Comparison of ENCODE assay signal across 9 mouse cellular contexts in the genomic region with DNA sequence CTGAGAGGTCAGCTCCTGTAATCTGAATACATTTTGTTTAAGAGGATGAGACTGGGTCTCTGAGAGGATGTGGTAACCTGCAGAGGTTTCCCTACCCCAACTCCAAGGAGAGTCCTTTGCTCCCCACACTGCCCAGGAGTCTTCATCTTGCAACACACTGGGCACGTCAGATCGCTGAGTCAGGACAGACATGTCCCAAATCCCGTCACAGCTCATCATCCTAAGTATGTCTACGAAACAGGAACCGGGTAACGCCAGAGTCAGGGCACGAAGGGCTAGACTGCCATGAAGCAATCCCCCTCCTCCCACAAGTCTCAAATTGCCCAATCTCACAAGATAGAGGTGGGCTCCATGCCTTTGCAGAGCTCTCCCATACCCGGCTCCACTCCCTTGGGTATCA. TPM values are rescaled to one million over a fixed set of nuclear protein-coding genes. Genes with fewer than 3 reads are reported as not detected.
DNase-seq lines count a peak whose midpoint lies in the region; ATAC-seq and TF ChIP-seq lines count a peak whose summit lies in the region.
"Had no signal": no experiment of that assay in that cellular context is flagged by ENCODE, and none has a peak within 500 bp of the region (broad histone marks: within the 10 kb centered on the region; RNA-seq: fewer than 3 reads in every experiment).

No protein-coding gene starts in this region.

- H3K27me3 ChIP-seq in hindbrain, embryonic 14.5 days (ENCODE audit: control insufficient read depth, insufficient read depth, low read length) = no peaks in the 10 kb centered on the region
- H3K27me3 ChIP-seq in hindbrain, embryonic 10.5 days (ENCODE audit: insufficient read depth, poor library complexity, severe bottlenecking) = no peaks in the 10 kb centered on the region
- no peaks in the 10 kb centered on the region for H3K27me3 ChIP-seq in midbrain, embryonic 16.5 days (ENCODE audit: control insufficient read depth, insufficient read depth, low read depth, low read length)
- H3K27me3 ChIP-seq in midbrain, embryonic 11.5 days (ENCODE audit: control insufficient read depth, insufficient read depth, low read length) = no peaks in the 10 kb centered on the region
- no peaks in the 10 kb centered on the region for H3K27me3 ChIP-seq in lung, postnatal 0 days (replicated peaks; ENCODE audit: insufficient read depth, low read length)

- H3K36me3 ChIP-seq in hindbrain, embryonic 14.5 days (replicated peaks; ENCODE audit: control insufficient read depth, insufficient read depth) = peaks cover 46% of the 10 kb centered on the region
- peaks cover 46% of the 10 kb centered on the region for H3K36me3 ChIP-seq in hindbrain, embryonic 10.5 days
- peaks cover 34% of the 10 kb centered on the region for H3K36me3 ChIP-seq in midbrain, embryonic 16.5 days (ENCODE audit: control insufficient read depth, insufficient read depth, low read length)
- H3K36me3 ChIP-seq in midbrain, embryonic 11.5 days (ENCODE audit: control insufficient read depth, insufficient read depth, low read length) = peaks cover 7% of the 10 kb centered on the region; the same call in 1 of the 2 replicates
- H3K36me3 ChIP-seq in lung, postnatal 0 days (ENCODE audit: insufficient read depth, low read length) = peaks cover 32% of the 10 kb centered on the region; the same call in 1 of the 2 replicates

- no peak overlapping the region for H3K4me3 ChIP-seq in hindbrain, embryonic 14.5 days (replicated peaks; ENCODE audit: low read length)
- H3K4me3 ChIP-seq in hindbrain, embryonic 10.5 days = no peak overlapping the region
- H3K4me3 ChIP-seq in midbrain, embryonic 16.5 days (ENCODE audit: low read depth, low read length) = no peak overlapping the region
- H3K4me3 ChIP-seq in midbrain, embryonic 11.5 days (ENCODE audit: low read depth, low read length) = no peak overlapping the region
- no peak overlapping the region for H3K4me3 ChIP-seq in lung, postnatal 0 days (ENCODE audit: low read depth, low read length)

- TF ChIP-seq EP300 in lung, postnatal 0 days (IDR thresholded peaks at IDR 0.05) = no peak

- WGBS in hindbrain, embryonic 14.5 days = 91% methylated on average over 8 of the region's 8 CpGs
- WGBS in hindbrain, embryonic 10.5 days = 87% methylated on average over 8 of the region's 8 CpGs
- WGBS in midbrain, embryonic 16.5 days = 92% methylated on average over 8 of the region's 8 CpGs
- WGBS in midbrain, embryonic 11.5 days = 86% methylated on average over 8 of the region's 8 CpGs
- 69% methylated on average over 8 of the region's 8 CpGs for WGBS in lung, postnatal 0 days

- peak overlapping the region; percentile 81; the same call in 1 of the 2 replicates for H3K4me2 ChIP-seq in hindbrain, embryonic 14.5 days (replicated peaks)
- peak overlapping the region; percentile 85; the same call in 1 of the 2 replicates for H3K4me2 ChIP-seq in midbrain, embryonic 16.5 days (ENCODE audit: low read length)
- H3K4me2 ChIP-seq in midbrain, embryonic 11.5 days = no peak overlapping the region
- peak overlapping the region; percentile 71; the same call in 1 of the 2 replicates for H3K4me2 ChIP-seq in lung, postnatal 0 days (replicated peaks; ENCODE audit: low read depth, low read length)

- no peak overlapping the region for H3K9ac ChIP-seq in hindbrain, embryonic 14.5 days
- no peak overlapping the region for H3K9ac ChIP-seq in midbrain, embryonic 16.5 days (ENCODE audit: low read depth, low read length)
- H3K9ac ChIP-seq in midbrain, embryonic 11.5 days (ENCODE audit: low read length) = no peak overlapping the region
- H3K9ac ChIP-seq in lung, postnatal 0 days (replicated peaks; ENCODE audit: low read depth) = no peak overlapping the region

- no peak for DNase-seq in hindbrain, embryonic 14.5 days (ENCODE audit: low spot score)
- DNase-seq in hindbrain, embryonic 10.5 days (ENCODE audit: low spot score) = no peak
- no peak for DNase-seq in midbrain, embryonic 11.5 days (ENCODE audit: low spot score, missing footprints)
- DNase-seq in lung, postnatal 0 days (ENCODE audit: low spot score) = peak; percentile 57
- DNase-seq in thymus, postnatal 25 days = no peak
- DNase-seq in cerebellum, postnatal 4 days (ENCODE audit: low spot score in 2 of 2) = no peak
- DNase-seq: adrenal gland, postnatal 36 days had no signal

- no peak for ATAC-seq in hindbrain, embryonic 14.5 days (ENCODE audit: low FRiP score)
- no peak for ATAC-seq in midbrain, embryonic 16.5 days
- ATAC-seq in midbrain, embryonic 11.5 days (ENCODE audit: low FRiP score) = no peak
- ATAC-seq in lung, postnatal 0 days = no peak
- no peak for ATAC-seq in frontal cortex, adult (ENCODE audit: low TSS enrichment)

- no peaks in the 10 kb centered on the region for H3K9me3 ChIP-seq in hindbrain, embryonic 14.5 days (ENCODE audit: control insufficient read depth, low read length)
- no peaks in the 10 kb centered on the region for H3K9me3 ChIP-seq in hindbrain, embryonic 10.5 days
- no peaks in the 10 kb centered on the region for H3K9me3 ChIP-seq in midbrain, embryonic 16.5 days (replicated peaks; ENCODE audit: control insufficient read depth, low read length, poor library complexity, severe bottlenecking)
- H3K9me3 ChIP-seq in midbrain, embryonic 11.5 days (ENCODE audit: control insufficient read depth, low read length) = no peaks in the 10 kb centered on the region
- no peaks in the 10 kb centered on the region for H3K9me3 ChIP-seq in lung, postnatal 0 days (ENCODE audit: low read length)

- H3K27ac ChIP-seq in hindbrain, embryonic 14.5 days = no peak overlapping the region
- no peak overlapping the region for H3K27ac ChIP-seq in hindbrain, embryonic 10.5 days
- H3K27ac ChIP-seq in midbrain, embryonic 16.5 days (ENCODE audit: low read length) = no peak overlapping the region
- no peak overlapping the region for H3K27ac ChIP-seq in midbrain, embryonic 11.5 days (ENCODE audit: low read depth, low read length)
- no peak overlapping the region for H3K27ac ChIP-seq in lung, postnatal 0 days (ENCODE audit: low read length)

- H3K4me1 ChIP-seq in hindbrain, embryonic 14.5 days (replicated peaks; ENCODE audit: control insufficient read depth, insufficient read depth, low read length) = peaks cover 23% of the 10 kb centered on the region
- H3K4me1 ChIP-seq in hindbrain, embryonic 10.5 days (replicated peaks) = peaks cover 28% of the 10 kb centered on the region
- H3K4me1 ChIP-seq in midbrain, embryonic 16.5 days (ENCODE audit: control insufficient read depth, insufficient read depth, low read length) = peaks cover 22% of the 10 kb centered on the region
- H3K4me1 ChIP-seq in midbrain, embryonic 11.5 days (ENCODE audit: control insufficient read depth, insufficient read depth, low read length) = peaks cover 16% of the 10 kb centered on the region
- peaks cover 23% of the 10 kb centered on the region; the same call in 1 of the 2 replicates for H3K4me1 ChIP-seq in lung, postnatal 0 days (ENCODE audit: insufficient read depth, low read depth, low read length)

- TF ChIP-seq CTCF in lung, postnatal 0 days (IDR thresholded peaks at IDR 0.05) = no peak

RNA-seq across cellular contexts. Expression of a gene that starts 2.5 kb away (rescaled TPM):
- polyA plus RNA-seq in hindbrain, embryonic 14.5 days (2014; fragmentation: Nextera tagmentation; extraction: Ambion mirVana) = 150 and 160 TPM in 2 replicates
- 89.7 and 98.6 TPM in 2 replicates for polyA plus RNA-seq in hindbrain, embryonic 10.5 days (2016; fragmentation: Nextera tagmentation; extraction: Ambion mirVana)
- polyA plus RNA-seq in midbrain, embryonic 16.5 days (2015; fragmentation: Nextera tagmentation; extraction: Ambion mirVana) = 133 and 141 TPM in 2 replicates
- 95.5 and 105 TPM in 2 replicates for polyA plus RNA-seq in midbrain, embryonic 11.5 days (2014; fragmentation: Nextera tagmentation; extraction: Ambion mirVana)
- 170 and 184 TPM in 2 replicates for polyA plus RNA-seq in lung, postnatal 0 days (2015; fragmentation: Nextera tagmentation; extraction: Ambion mirVana)

RNA-seq across cellular contexts. Expression of a gene that starts 46.5 kb away (rescaled TPM):
- 5.5 and 7.1 TPM in 2 replicates for polyA plus RNA-seq in hindbrain, embryonic 14.5 days (2014; fragmentation: Nextera tagmentation; extraction: Ambion mirVana)
- 0.30 and 0.52 TPM in 2 replicates for polyA plus RNA-seq in hindbrain, embryonic 10.5 days (2016; fragmentation: Nextera tagmentation; extraction: Ambion mirVana)
- 8.2 and 10.4 TPM in 2 replicates for polyA plus RNA-seq in midbrain, embryonic 16.5 days (2015; fragmentation: Nextera tagmentation; extraction: Ambion mirVana)
- 0.10 TPM in 1 of 2 replicates, not detected in the other for polyA plus RNA-seq in midbrain, embryonic 11.5 days (2014; fragmentation: Nextera tagmentation; extraction: Ambion mirVana)
- 0.56 and 0.67 TPM in 2 replicates for polyA plus RNA-seq in lung, postnatal 0 days (2015; fragmentation: Nextera tagmentation; extraction: Ambion mirVana)
